Mouse (Mus musculus): Measurements from ENCODE around the gene Arid4b. TPM values are rescaled to one million over a fixed set of nuclear protein-coding genes. Genes with fewer than 3 reads are reported as not detected.

The Arid4b gene
- total RNA-seq, 2 experiments from 2014 or later = 38.7 to 43.4 TPM

DNA sequence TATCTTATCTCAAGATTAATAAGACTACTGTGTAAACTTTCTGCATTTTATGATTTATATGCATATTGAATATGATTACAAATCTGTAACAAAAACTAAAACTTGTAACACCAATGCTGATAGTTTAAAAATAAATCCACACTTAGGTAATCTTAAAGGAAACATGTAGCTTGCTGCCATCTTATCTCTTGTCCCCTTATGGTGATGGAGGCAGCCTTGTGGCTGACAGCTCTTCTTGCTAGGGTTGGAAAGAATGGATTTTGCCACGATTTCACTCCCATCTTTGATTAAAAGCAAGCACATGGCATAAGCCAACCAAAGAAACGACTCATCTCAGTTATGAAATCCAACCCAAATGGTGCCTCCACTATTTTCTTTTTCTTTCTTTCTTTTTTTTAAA lies 18.5 kb upstream of the Arid4b start:
- intact Hi-C loops (cut with DNase I) = no loop called here
- no peak for DNase-seq (ENCODE audit: low spot score in 2 of 2)

DNA sequence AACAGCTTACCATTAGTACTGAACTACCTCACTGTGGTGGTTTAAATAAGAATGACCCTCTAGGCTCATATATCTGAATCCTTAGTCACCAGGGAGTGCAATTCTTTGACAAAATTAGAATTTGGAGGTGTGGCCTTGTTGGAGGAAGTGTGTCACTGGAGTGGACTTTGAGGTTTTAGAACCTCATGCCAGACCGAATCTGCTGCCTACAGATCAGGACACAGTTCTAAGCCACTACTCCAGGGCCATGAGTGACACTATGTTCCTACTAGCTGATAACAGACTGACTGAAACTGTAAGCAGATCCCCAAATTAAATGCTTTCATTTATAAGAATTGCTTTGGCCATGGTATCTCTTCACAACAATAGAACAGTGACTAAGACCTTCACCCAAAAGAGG lies 13.2 kb upstream of the Arid4b start:
- DNase-seq (ENCODE audit: low spot score in 2 of 2) = no peak
- intact Hi-C loops (cut with DNase I) = no loop called here

DNA sequence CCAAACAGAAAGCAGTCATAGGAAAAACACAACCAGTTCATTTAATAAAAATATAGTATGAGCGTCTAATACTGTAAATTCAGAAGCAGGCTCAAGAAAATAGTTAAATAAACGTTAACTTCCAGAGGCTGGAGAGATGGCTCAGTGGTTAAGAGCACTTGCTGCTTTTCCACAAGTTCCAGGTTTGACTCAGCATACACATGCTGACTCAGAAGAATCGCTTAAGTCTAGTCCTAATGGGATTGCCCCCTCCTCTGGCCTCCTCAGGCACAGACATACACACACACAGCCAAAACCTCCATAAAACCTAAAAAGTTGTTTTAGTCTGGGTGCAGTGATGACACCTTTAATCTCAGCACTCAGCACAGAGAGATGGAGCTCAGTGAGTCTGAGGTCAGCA lies 6.2 kb upstream of the Arid4b start:
- DNase-seq (ENCODE audit: low spot score in 2 of 2) = no peak
- intact Hi-C loops (cut with DNase I) = no loop called here

DNA sequence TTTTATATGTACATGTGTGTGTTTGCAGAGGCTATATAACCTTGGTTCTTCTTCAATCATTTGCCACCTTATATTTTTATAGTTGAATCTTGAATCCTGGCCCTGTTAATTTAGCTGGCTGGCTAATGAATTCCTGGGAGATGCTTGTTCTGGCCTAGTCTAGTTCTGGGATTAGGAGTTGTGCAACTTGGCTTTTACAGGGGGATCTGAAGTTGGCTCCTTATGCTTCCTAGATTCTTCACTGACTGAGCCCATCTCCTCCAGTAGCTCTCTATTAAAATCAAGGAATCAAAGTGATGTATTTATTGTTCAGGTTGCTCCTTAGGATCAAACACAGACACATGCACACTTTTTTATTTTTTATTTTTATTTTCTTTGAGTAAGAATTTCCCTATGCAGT lies 3.5 kb upstream of the Arid4b start:
- intact Hi-C loops (cut with DNase I) = no loop called here
- no peak for DNase-seq (ENCODE audit: low spot score in 2 of 2)

DNA sequence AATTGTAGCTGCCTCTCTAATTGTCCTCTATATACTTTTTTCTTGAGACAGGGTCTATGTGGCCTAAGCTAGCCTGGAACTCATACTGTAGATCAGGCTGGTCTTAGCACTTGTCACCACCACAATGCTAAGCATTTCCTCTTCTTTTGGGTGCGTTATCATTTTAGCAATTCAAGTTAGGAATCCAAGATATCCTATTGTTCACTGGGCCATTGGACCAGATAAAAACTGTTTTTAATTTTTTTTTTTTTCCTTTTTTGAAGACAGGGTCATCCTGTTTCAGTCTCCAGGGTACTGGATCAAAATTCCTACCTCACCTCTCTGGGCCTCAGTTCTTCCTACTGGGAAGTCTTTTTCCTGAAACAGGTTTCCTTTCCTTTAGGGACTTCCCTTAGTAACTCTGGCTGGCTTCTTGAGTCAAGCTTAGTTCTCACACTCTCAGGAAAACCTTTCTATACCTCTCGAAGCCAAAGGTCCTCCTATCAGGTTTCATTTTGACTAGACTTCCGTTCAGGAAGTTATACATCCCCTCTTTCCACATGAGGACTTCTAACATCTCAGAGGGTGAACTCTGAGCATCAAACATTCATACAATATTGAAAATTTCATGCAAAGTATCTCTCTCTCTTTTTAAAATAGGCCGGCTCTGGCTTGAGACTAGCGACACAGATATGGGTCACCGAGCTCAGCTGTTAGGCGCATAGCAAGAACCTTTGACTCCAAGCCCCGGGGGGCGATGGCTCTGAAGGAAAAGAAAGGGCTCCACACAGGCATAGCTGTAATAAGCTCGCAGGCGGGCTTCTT lies 621 bp upstream of the Arid4b start:
- intact Hi-C loops (cut with DNase I) = loop anchor here (5.0 to 10.0 kb wide), 2 partner anchors 65 to 112 kb away; no protein-coding TSS in a partner anchor

DNA sequence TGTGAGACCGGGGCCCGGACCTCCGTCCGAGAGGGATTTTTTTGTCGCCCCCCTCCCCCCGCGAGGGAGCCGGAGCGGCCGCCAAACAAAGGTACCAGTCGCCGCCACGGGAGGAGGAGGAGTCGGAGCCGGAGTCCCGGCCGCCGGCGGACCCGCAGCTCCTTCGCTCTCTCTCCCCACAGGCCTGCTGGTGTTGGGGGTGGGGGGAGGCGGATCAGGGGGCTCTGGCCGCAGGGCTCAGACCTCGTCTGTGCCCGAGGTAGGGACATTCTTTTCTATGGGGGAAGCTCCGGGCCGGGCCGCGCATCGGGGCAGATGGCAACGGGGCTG lies 875 bp downstream of the Arid4b start:
- intact Hi-C loops (cut with DNase I) = loop anchor here (5.0 to 10.0 kb wide), 2 partner anchors 63 to 111 kb away; no protein-coding TSS in a partner anchor
- DNase-seq (ENCODE audit: low spot score in 2 of 2) = no peak

More for the DNA sequence above, 621 bp upstream of the Arid4b start:
- DNase-seq (ENCODE audit: low spot score in 2 of 2) = peak in 1 of 2 experiments; percentile 5

DNA sequence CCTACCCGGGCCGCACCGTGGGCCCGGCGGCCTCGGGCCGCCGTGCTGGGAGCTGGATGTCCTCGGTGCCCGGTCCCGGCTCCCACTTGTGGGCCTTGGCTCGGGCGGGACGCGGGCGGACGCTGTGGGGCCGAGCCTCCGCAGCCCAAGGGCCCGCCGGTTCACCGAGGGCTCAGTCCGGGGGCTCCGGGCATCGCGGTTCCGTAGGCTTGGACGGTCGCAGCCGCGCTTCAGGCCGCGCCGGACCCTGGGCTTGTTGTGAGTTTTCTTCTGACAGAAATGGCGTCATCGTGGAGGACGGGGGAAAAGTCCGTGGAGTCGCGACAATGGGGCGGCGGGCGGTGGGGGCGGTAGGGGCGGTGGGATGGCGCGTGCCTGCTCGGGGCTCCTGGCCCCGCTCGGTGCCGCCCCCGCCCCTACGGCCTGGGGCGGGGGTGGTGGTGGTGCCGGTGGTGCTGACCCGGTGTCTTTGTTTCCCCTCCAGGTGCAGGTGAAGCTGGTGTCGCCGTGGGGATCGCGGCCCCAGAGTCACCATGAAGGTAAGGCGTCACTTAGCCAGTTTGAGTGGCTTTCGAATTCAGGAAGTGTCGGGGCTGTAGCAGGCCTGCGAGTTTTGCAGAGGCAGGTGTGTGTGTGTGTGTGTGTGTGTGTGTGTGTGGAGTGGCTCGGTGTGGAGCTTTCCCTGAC lies 1.5 kb downstream of the Arid4b start:
- peak; percentile 24 to 26 for DNase-seq (ENCODE audit: low spot score in 2 of 2)
- intact Hi-C loops (cut with DNase I) = loop anchor here (5.0 to 10.0 kb wide), 2 partner anchors 63 to 110 kb away; no protein-coding TSS in a partner anchor

DNA sequence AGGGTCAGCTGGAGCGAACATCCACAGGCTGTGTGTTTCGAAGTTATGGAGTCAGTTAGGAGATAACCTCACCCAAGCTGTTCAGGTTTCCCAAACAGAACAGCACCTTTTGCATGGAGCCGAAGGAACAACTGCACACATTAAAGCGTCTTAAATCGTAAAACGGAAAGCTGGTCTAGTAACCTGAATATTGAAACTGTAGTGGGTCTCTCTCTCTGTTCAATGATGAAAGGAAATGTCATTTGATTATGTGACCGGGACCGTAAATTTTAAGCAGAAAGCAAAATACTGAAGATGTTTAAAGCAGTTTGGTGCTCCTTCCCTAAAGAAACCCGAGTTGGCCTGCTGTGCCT lies 2.0 kb downstream of the Arid4b start:
- DNase-seq (ENCODE audit: low spot score in 2 of 2) = no peak
- intact Hi-C loops (cut with DNase I) = loop anchor here (10.0 kb wide), 1 partner anchor 110 kb away; no protein-coding TSS in a partner anchor

DNA sequence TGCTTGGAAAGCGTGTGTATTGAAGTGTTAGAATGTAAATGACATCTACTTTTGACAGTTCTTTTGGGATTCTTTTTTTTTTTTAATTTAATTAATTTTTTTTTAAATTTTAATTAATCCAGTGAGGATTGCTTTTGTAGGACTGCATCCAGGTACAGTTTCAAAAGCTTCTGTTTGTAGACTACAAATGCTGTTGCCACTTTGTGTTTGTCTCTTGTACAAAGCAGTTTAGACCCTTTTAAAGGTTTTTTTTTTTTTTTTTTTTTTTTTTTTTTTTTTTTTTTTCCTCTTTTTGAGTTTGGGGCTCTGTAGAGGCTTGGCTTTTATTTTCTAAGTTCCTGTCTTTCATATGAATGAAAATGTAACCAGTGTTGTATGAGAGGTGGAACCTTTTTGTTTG lies 2.7 kb downstream of the Arid4b start:
- intact Hi-C loops (cut with DNase I) = loop anchor here (10.0 kb wide), 1 partner anchor 109 kb away; no protein-coding TSS in a partner anchor
- DNase-seq (ENCODE audit: low spot score in 2 of 2) = no peak

DNA sequence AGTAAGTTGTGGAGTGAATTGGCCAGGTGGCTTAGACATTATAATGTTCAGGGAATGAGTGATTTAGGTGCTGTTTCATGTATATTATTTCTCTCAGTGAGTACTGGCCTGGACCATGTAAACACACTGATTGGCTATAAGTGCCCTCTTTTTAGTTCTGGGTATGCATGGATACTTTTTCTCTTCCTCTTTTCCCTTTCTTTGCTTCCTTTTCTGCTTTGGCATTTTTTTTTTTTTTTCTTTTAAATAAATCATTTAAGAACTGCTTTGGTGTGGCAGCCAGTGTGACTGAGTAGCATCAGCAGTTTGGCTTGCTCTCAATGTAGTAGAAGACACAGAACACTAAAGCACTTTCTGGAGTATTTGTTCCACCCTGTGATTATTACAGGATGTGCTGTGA lies 5.0 kb downstream of the Arid4b start:
- intact Hi-C loops (cut with DNase I) = loop anchor here (10.0 kb wide), 1 partner anchor 107 kb away; no protein-coding TSS in a partner anchor
- DNase-seq (ENCODE audit: low spot score in 2 of 2) = no peak

DNA sequence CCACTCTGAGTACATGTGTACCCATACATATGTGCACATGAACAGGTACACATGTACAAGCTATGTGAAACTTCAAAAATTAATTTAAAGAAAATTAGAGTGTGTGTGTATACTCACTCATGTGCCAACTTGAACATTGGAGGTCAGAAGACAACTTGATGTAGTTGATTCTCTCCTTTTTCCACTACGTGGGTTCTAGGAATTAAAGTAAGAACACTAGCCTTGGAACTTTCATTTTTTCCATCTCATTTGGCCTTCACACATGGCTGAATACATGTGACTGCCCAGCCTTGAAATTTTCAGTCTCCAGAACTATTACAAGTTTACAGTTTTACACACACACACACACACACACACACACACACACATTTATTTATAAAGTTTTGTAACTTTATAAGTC lies 6.3 kb downstream of the Arid4b start:
- DNase-seq (ENCODE audit: low spot score in 2 of 2) = no peak
- intact Hi-C loops (cut with DNase I) = loop anchor here (10.0 kb wide), 1 partner anchor 106 kb away; no protein-coding TSS in a partner anchor

DNA sequence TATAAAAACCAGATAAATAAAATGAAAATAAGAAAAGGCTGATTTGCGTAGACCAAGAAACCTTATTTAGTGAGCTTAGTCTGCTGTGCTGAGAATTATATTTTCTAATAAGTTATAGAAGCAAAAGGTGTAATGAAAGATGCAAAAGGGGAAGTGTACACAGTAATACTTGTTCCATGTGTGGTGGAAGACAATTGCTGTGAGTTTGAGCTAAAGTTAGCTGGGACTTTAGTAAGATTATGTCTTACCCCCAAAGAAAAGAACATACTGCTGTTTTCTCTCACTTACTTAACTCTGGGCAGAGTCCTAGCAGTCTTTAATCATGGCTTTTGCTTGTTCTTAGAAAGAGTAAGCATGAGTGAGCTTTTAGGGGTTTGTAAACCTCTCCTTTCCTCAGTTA lies 11.3 kb downstream of the Arid4b start:
- intact Hi-C loops (cut with DNase I) = no loop called here
- DNase-seq (ENCODE audit: low spot score in 2 of 2) = no peak

DNA sequence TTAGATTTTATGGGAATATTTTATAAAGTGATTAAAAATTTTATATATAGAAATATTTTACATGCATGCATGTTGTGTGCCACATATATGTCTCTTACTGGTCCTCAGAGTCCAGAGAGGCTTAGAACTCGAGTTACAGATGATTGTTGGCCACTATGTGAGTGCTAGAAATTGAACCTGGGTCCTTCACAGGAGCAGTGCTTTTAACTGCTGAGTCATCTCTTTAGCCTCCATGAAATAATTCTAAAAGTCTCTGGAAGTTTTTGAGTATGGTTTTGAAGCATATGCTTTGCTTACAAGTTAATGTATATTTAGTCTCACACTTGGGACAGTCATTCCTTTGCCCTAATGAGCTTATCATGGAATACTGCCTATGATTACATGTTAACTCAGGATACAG lies 12.3 kb downstream of the Arid4b start:
- intact Hi-C loops (cut with DNase I) = no loop called here

DNA sequence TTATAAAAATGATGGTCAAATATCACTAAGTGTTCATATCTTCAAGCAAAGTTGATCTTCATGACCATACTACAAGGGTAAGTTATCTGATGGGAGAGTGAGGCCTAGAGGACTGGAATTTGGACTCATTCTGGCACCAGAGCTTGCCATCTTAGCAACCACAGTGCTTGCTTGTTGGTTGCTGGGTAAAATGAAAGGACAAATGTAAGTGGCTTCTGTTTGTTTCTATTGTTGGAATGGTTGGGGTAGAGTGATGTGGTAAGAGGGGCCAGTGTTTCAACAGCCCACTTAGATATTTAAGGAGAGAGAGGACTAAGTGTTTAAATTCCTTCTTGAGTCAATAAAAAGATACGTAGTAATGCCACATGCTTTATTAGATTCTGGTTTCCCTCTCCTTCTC lies 25.6 kb downstream of the Arid4b start:
- intact Hi-C loops (cut with DNase I) = no loop called here
- DNase-seq (ENCODE audit: low spot score in 2 of 2) = no peak

More for the DNA sequence above, 12.3 kb downstream of the Arid4b start:
- no peak for DNase-seq (ENCODE audit: low spot score in 2 of 2)

DNA sequence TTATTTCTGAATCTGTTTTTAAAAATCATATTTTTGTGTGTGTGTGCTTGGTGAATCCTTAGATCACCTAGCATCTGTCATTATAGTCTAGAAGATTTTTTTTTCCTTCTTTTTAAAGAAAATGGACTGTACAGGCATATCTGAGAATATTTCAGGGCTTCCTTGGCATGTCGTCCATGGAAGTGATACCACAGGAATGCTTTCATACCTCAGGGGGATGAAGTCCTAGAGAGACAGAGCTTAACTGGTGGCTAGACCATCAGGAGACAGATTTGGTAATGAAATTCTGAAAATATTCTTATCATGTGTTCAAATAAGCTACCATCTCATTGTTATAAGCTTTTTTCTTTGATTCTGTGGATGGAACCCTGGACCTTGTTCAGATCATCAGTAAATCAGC lies 40.0 kb downstream of the Arid4b start:
- intact Hi-C loops (cut with DNase I) = no loop called here
- no peak for DNase-seq (ENCODE audit: low spot score in 2 of 2)

DNA sequence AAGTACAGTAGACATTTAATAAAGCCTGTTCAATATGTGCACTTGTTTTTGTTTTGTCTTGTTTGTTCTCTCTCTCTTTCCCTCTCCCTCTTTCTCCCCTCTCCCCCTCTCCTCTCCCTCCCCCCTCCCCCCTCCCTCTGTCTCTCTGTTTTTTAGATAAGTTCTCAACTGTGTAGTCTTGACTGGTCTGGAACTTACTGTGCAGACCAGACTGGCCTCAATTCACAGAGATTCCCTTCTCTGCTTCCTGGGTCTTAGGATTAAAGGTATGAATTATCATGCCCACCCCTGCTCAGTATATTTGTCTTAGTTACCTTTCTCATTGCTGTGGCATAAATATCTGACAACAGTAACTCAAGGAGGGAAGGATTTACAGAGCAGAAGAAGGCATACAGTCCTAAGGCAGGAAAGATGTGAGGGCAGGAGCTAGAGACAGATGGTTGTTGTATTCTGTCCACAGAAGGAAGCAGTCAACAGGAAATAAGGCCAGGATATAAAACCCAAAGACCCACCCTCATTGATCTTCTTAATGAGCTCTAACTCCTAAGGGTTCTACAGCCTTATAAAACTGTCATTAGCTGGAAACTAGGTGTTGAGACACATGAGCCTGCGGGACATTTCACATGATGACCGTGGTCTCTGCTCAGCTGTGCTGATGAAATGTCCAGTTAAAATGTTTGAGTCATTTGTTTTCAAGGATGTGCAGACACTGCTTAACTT lies 47.3 kb downstream of the Arid4b start:
- intact Hi-C loops (cut with DNase I) = no loop called here

DNA sequence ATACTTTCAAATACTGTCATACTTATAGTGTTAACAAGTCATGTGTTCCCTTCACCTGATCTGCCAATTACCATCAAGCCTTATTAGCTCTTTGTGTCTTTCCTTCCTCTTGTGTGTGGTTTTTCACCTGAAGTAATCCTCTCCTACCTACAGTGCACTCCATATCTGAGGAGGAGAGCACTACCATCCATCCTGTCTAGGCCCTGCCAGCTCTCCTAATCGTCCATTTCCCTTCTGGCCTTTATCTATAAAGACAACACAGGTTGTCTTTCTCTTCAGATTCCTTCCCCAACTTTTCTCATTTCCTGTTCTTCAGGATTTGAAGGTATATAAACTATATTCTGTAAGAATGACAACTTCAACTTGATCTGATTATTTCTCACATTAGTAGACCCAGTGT lies 48.1 kb downstream of the Arid4b start:
- DNase-seq (ENCODE audit: low spot score in 2 of 2) = no peak
- intact Hi-C loops (cut with DNase I) = no loop called here

More for the DNA sequence above, 47.3 kb downstream of the Arid4b start:
- DNase-seq (ENCODE audit: low spot score in 2 of 2) = no peak

DNA sequence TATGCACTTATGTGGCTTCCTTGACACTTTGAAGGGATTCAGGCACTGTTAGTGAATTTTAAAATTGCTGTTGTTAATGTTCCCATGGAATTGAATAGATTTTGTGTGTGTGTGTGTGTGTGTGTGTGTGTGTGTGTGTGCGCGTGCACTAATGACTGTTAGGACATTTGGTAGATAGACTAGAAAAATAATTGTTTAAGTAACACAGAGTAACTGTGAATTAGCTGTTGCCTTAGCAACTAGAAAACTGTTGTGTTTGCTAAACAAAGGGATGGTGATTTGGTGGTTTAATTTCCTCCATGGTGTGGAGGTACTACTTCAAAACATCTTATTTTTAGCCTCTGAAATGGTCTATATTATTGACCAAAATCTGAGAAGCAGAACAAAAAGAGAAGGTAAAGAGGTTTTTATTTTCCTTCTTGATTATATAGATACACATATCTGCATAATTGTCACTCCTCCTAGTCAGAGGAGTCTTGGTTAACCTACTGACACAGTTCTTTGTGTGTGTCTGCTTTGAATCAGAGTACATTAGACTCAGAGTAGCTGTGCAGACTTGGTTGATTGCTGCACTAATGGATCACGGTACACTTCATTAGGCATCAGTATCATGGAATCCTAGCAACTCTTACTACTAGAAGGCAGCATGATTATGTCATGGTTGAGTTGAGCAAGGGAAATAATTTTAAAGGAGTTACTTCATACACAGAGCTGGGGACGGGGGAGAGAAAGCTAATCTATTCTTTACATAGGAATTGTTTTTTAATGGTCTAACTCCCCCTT lies 50.9 kb downstream of the Arid4b start:
- DNase-seq (ENCODE audit: low spot score in 2 of 2) = no peak
- intact Hi-C loops (cut with DNase I) = no loop called here

DNA sequence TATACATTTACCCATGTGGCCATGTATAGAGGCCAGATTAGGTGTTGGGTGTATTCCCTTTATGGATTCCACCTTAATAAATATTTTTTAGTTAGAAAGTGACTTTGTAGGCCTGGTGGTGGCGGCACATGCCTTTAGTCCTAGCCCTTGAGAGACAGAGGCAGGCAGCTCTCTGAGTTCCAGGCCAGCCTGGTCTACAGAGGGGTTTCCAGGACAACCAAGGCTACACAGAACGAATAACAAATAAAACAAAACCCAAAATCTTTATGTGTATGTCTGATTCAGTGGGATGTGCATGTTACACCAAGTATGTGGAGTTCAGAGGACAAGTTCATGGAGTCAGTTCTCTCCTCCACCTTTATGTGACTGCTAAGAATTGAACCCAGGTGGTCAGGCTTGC lies 52.8 kb downstream of the Arid4b start:
- intact Hi-C loops (cut with DNase I) = no loop called here
- no peak for DNase-seq (ENCODE audit: low spot score in 2 of 2)

Measured in left cerebral cortex, postnatal 14 days (tissue).